Mouse (Mus musculus): ENCODE data around the gene Arfip2.

Gene Arfip2

DNA sequence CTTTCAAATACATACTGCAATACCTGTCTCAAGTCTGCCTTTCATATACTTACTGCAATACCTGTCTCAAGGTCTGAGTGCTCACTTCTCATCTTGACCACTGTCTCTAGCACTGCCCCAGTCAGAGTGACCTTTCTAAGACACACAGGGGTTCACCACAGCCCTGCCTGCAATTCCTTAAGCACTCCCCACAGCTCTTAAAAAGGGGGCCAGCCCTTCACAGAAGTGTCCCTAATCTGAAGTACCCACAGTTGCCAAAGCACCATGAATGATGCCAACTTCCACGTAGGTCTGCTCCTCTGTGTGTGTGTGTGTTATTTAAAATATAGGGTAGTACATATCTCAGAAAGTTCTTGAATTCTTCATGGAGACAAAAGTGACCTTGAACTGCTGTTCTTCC lies 28.4 kb downstream of the Arfip2 start:
- DNase-seq: no peak

GRCm38 (mm10) chr7:105608467-105608866 lies 31.7 kb downstream of the Arfip2 start:
- DNase-seq: no peak

DNA sequence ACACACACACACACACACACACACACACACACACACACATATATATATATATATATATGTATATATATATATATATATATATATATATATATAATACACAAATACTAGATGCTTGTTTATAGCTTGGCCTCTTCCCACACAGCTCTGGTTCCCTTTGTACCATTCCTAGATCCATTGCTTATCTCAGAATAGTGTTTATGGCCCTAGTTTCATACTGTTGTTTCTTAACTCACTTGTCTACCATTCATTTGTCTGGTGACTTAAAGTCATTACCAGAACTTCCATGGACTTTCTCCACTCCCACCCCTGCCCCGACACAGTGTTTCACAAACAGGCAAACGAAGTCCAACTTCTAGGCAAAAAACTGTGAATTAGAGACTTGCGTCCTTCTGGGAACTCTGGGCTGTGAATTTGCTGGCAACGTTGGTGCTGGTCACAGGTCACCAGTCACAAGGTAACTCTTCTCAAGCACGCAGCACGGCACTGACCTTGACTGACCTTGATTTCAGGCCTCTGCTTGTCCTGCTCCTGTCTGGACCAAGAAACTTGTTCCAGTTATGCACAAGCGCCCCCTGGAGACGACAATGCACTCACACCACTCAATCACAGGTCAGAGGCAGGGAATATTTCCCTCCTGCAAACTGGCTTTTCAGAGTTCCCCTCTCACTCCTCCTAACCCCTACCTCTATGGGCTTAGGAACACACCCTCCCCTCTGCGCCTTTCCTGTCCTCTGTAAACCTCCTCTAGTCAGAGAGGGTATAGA lies 37.2 kb downstream of the Arfip2 start:
- DNase-seq: peak; percentile 92 to 93

DNA sequence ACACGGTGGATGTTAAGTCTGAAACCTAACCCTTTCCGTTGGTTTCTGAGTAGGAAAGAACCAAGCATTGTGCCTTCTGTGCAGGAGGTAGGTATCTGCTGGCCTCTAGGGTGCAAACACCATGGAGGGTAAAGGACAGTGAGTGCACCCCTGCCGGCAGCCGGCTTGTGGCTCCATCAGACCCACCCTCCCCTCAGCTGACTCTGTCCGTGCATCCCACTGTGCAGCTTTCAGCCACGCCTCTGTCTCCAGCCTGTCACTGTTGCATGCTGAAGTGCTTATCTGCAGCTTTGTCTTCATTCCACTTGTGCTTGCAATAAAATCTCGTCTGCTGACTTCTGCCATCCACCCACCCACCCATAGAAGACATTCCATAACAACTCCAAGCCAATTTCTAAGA lies 50.1 kb downstream of the Arfip2 start:
- no peak for DNase-seq

DNA sequence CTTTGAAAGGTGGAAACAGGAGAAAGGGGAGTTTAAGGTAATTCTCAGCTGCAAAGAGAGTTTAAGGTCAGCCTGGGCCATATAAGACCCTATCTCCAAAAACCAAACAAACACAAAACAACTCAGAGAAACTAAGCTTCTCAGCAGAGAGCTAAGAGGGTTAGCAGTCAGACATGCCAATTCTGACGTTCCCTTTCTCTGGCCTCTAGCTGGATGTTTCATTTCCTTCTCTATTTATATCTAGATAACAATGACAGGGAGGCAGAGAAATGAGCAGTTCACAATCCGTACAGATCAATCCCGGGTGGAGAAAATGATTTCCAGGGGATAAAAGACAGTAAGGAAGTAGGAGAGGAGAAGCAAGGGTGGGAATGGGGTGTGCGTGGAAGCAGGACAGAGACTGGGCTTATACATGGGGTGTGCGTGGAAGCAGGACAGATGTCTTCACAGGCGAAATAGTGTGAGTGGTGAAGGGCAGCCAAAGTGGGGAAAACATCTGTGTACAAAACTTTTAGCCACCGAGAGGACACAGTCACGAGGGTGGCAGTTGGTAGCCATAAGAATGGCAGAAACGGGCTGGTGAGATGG lies 51.8 kb downstream of the Arfip2 start:
- no peak for DNase-seq
